Comparison of ENCODE assay signal across 8 mouse cellular contexts in the genomic region with DNA sequence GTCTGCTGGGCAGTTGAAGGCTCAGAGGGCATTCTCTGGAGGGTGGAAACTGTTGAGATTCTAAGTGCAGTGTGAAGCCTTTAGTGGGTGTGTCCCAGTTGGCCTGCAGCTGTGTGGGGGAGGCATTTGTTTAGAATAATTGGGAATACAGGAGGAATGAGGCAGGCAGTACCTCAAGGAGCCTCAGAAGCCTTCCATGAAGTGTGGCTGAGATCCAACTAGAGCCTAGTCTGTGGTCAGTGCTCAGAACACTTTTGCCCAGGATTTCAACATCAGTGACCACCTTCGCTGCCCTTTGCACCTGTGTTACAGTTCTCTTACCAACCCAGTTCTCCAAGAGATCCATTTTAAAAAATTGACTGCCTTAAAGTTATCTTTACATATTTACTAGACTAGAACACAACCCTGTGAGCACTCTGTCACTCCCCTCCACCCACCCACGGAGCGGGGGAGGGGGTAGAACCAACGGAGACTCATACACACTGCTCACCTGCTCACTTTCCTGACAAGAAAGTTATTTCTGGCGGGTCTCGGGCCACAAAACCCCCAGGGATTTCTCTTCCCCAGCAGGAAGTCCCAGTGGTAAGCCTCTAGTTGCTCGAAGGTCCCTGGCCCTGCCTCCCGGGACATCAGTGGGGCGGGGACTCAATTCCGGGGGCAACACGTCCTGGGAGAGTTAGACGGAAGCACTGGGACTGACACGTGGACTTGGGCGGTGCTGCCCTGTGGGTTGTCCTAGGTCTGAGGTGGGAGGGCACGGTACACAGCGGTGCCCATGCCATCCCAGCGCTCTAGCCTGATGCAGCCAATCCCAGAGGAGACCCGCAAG. TPM values are rescaled to one million over a fixed set of nuclear protein-coding genes. Genes with fewer than 3 reads are reported as not detected.
DNase-seq lines count a peak whose midpoint lies in the region; ATAC-seq and TF ChIP-seq lines count a peak whose summit lies in the region.

A gene (plus strand): TSS at position 679 of the 829 bp plus-strand sequence.

- DNase-seq in spleen, adult 2 months (ENCODE audit: low read depth in 1 of 2, low spot score in 2 of 2) = peak in 1 of 2 experiments; percentile 79
- no peak for DNase-seq in spleen, adult 12 weeks (ENCODE audit: low spot score)
- DNase-seq in midbrain, postnatal 0 days (ENCODE audit: low spot score) = no peak
- DNase-seq in cerebellum, adult 11-12 months = no peak
- no peak for DNase-seq in embryo, embryonic 11 days

- H3K4me3 ChIP-seq in spleen, adult 2 months (ENCODE audit: extremely low read depth, insufficient read depth, insufficient read length) = peak within 1 kb of the TSS; percentile 54
- peak within 1 kb of the TSS; percentile 21 for H3K4me3 ChIP-seq in embryonic facial prominence, embryonic 15.5 days (replicated peaks)
- 0 out of 2 replicates have a peak within 1 kb of the TSS, but pooled peaks have one; percentile 4 for H3K4me3 ChIP-seq in limb, embryonic 12.5 days (replicated peaks)
- no peak within 1 kb of the TSS for H3K4me3 ChIP-seq in midbrain, postnatal 0 days (ENCODE audit: low read depth, low read length)

- peak within 1 kb of the TSS; percentile 70 for H3K27ac ChIP-seq in spleen, adult 2 months (ENCODE audit: insufficient read depth, low read length)
- no peak within 1 kb of the TSS for H3K27ac ChIP-seq in embryonic facial prominence, embryonic 15.5 days (replicated peaks)
- no peak within 1 kb of the TSS for H3K27ac ChIP-seq in limb, embryonic 12.5 days
- no peak within 1 kb of the TSS for H3K27ac ChIP-seq in midbrain, postnatal 0 days (ENCODE audit: low read depth, low read length)

- peak; percentile 55; the same call in 1 of the 2 replicates for ATAC-seq in embryonic facial prominence, embryonic 15.5 days (ENCODE audit: insufficient number of reproducible peaks, low FRiP score, low TSS enrichment, low read depth)
- peak; percentile 80 to 87 for ATAC-seq in hematopoietic stem cell, adult 5-6 weeks (replicated peaks in 1 of 2; ENCODE audit: insufficient read depth in 1 of 2, low FRiP score in 2 of 2, low TSS enrichment in 1 of 2, low read depth in 1 of 2, poor library complexity in 2 of 2, severe bottlenecking in 2 of 2)
- 0 out of 2 replicates have a peak, but pooled peaks have one; percentile 48 for ATAC-seq in limb, embryonic 12.5 days (ENCODE audit: insufficient number of reproducible peaks, insufficient read depth, low FRiP score, low TSS enrichment, low read depth)
- ATAC-seq in midbrain, postnatal 0 days (ENCODE audit: low FRiP score) = no peak; the same call in 1 of the 2 replicates

- H3K27me3 ChIP-seq in spleen, adult 2 months (ENCODE audit: control insufficient read depth, insufficient read depth, low read length) = no peaks in the 10 kb centered on the region
- H3K27me3 ChIP-seq in embryonic facial prominence, embryonic 15.5 days = no peaks in the 10 kb centered on the region
- peaks cover 10% of the 10 kb centered on the region; the same call in 1 of the 2 replicates for H3K27me3 ChIP-seq in limb, embryonic 12.5 days
- no peaks in the 10 kb centered on the region for H3K27me3 ChIP-seq in midbrain, postnatal 0 days (ENCODE audit: insufficient read depth, low read length)

- no peak for TF ChIP-seq CTCF in spleen, adult 2 months (IDR thresholded peaks at IDR 0.05; ENCODE audit: extremely low read depth, insufficient read depth, insufficient read length, insufficient replicate concordance)
- no peak for TF ChIP-seq CTCF in midbrain, postnatal 0 days (IDR thresholded peaks at IDR 0.05)

- H3K4me2 ChIP-seq in embryonic facial prominence, embryonic 15.5 days (replicated peaks) = peak within 1 kb of the TSS; percentile 42
- peak within 1 kb of the TSS; percentile 42 for H3K4me2 ChIP-seq in limb, embryonic 12.5 days
- peak within 1 kb of the TSS; percentile 18; the same call in 1 of the 2 replicates for H3K4me2 ChIP-seq in midbrain, postnatal 0 days (ENCODE audit: low read depth, low read length, poor library complexity, severe bottlenecking)

- H3K4me1 ChIP-seq in spleen, adult 2 months (ENCODE audit: control insufficient read depth, insufficient read depth, insufficient read length) = peaks cover 35% of the 10 kb centered on the region
- peaks cover 17% of the 10 kb centered on the region; the same call in 1 of the 2 replicates for H3K4me1 ChIP-seq in embryonic facial prominence, embryonic 15.5 days
- H3K4me1 ChIP-seq in limb, embryonic 12.5 days (replicated peaks) = peaks cover 6% of the 10 kb centered on the region
- H3K4me1 ChIP-seq in midbrain, postnatal 0 days (ENCODE audit: insufficient read depth, low read length) = 0 out of 2 replicates have a peak, but pooled peaks cover 9% of the 10 kb centered on the region

- 2% methylated on average over 18 of the region's 18 CpGs for WGBS in spleen, adult 2 months
- 5% methylated on average over 18 of the region's 18 CpGs for WGBS in embryonic facial prominence, embryonic 15.5 days
- 4% methylated on average over 18 of the region's 18 CpGs for WGBS in limb, embryonic 12.5 days
- 7% methylated on average over 18 of the region's 18 CpGs for WGBS in midbrain, postnatal 0 days

- no peak for TF ChIP-seq POLR2A in spleen, adult 2 months (IDR thresholded peaks at IDR 0.05; ENCODE audit: low read depth, low read length)

- no peaks in the 10 kb centered on the region for H3K9me3 ChIP-seq in embryonic facial prominence, embryonic 15.5 days (replicated peaks)
- no peaks in the 10 kb centered on the region for H3K9me3 ChIP-seq in limb, embryonic 12.5 days
- H3K9me3 ChIP-seq in midbrain, postnatal 0 days (ENCODE audit: low read length) = no peaks in the 10 kb centered on the region

- H3K9ac ChIP-seq in embryonic facial prominence, embryonic 15.5 days = no peak within 1 kb of the TSS
- H3K9ac ChIP-seq in limb, embryonic 12.5 days (replicated peaks) = 0 out of 2 replicates have a peak within 1 kb of the TSS, but pooled peaks have one; percentile 8
- H3K9ac ChIP-seq in midbrain, postnatal 0 days (replicated peaks; ENCODE audit: low read length, poor library complexity, severe bottlenecking) = no peak within 1 kb of the TSS

- H3K36me3 ChIP-seq in spleen, adult 2 months (ENCODE audit: control insufficient read depth, insufficient read depth, low read length) = peaks cover 20% of the 10 kb centered on the region
- peaks cover 38% of the 10 kb centered on the region for H3K36me3 ChIP-seq in embryonic facial prominence, embryonic 15.5 days
- H3K36me3 ChIP-seq in limb, embryonic 12.5 days = peaks cover 44% of the 10 kb centered on the region
- H3K36me3 ChIP-seq in midbrain, postnatal 0 days (ENCODE audit: insufficient read depth, low read length) = peaks cover 39% of the 10 kb centered on the region

RNA-seq across cellular contexts. Expression of the gene that starts here (rescaled TPM):
- 43.9 and 48.1 TPM in 2 replicates for polyA plus RNA-seq in spleen, adult 2 months (2012; rRNA removed)
- polyA plus RNA-seq in embryonic facial prominence, embryonic 15.5 days (2015; fragmentation: Nextera tagmentation; extraction: Ambion mirVana) = 3.3 and 3.7 TPM in 2 replicates
- 7.3 and 9.4 TPM in 2 replicates for total RNA-seq in hematopoietic stem cell, adult 5-6 weeks (2017)
- polyA plus RNA-seq in limb, embryonic 12.5 days (2016; fragmentation: Nextera tagmentation; extraction: Ambion mirVana) = 0.45 and 0.52 TPM in 2 replicates
- 0.55 and 1.2 TPM in 2 replicates for total RNA-seq in midbrain, postnatal 0 days (2014; rRNA removed)
- 0.20 TPM in 1 of 2 replicates, not detected in the other for polyA plus RNA-seq in midbrain, postnatal 0 days (2015; fragmentation: Nextera tagmentation; extraction: Ambion mirVana)

Comparison
In these comparisons a context has a peak if more than half of its experiments do, and no peak if none do; other contexts are left out.
1. Peak in ATAC-seq, H3K4me3 ChIP-seq, H3K9ac ChIP-seq and H3K4me2 ChIP-seq in limb, embryonic 12.5 days; RNA of the gene not detected or under 1 TPM.